Mouse (Mus musculus) cerebellum, postnatal 36 days (tissue): Measurements from ENCODE around the gene Ap1m1.

Source experiments
- DNase-seq, 2 experiments: peaks; one replicate each; pipeline ENCODE4 v3.0.0; 2021 to 2022; ENCODE audit warnings: mixed read lengths in 2 of 2

The Ap1m1 gene

DNA sequence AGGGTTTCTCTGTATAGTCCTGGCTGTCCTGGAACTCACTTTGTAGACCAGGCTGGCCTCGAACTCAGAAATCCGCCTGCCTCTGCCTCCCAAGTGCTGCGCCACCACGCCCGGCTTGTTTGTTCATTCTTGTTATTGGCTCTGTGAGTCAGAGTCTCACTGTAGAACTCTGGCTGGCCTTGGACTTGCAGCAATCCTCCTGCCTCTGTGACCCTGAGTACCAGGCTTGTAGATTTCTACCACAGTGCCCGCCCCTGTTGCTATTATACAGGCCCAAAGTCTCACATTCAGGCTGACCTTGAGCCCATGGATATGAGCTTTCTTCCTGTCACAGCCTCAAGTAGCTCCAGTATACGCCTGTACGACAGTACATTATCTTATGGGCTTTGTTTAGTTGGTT, 56.7 kb downstream of the Ap1m1 start:
- DNase-seq: no peak

- no peak for DNase-seq
These were observed 59.1 kb downstream of the Ap1m1 start for GRCm38 (mm10) chr8:72298928-72299327.

GRCm38 (mm10) chr8:72300654-72301400, 61.0 kb downstream of the Ap1m1 start:
- no peak for DNase-seq

DNA sequence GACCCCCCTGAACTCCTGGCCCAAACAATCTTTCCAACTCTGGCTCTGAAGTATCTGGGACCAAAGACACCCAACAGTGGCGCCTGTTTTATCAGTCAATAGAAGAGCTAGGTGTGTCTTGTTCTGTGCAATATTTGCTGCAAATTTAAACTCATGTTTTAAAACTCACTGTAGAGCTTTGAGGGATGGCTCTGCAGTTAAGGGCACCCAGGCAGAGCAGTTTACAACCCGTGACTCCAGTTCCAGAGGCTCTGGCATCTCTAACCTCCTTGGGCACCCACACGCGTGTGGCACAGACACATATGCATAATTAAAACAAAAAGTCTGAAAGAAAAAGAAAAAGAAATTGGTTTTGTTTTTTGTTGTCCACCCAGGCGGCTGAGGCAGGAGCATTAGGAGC, 61.7 kb downstream of the Ap1m1 start:
- no peak for DNase-seq

GRCm38 (mm10) chr8:72302986-72303612, 63.3 kb downstream of the Ap1m1 start:
- no peak for DNase-seq

DNA sequence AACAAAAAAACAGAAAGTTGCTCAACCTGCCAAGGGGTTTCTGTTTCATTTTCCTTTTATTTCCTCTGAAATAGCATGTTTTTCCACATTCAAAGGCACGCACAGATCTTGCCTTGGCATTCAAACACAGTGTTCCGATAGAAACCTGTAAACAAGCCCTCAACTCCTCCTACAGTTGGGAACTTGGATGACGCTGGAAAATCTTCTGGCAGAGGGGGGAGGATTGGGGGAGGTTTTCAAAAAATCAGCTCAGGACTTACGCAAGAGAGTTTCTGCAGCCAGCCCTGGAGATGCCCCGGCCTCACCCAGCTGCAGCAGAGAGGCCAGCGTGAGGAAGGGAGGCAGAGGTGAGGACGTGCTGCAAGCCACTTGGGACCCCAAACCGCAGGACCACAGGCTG, 63.8 kb downstream of the Ap1m1 start:
- no peak for DNase-seq

GRCm38 (mm10) chr8:72305210-72305905, 65.5 kb downstream of the Ap1m1 start, which contains the start of gene Gm10282:
Gm10282 (minus strand) TSS chr8:72305260.
- DNase-seq: no peak

DNA sequence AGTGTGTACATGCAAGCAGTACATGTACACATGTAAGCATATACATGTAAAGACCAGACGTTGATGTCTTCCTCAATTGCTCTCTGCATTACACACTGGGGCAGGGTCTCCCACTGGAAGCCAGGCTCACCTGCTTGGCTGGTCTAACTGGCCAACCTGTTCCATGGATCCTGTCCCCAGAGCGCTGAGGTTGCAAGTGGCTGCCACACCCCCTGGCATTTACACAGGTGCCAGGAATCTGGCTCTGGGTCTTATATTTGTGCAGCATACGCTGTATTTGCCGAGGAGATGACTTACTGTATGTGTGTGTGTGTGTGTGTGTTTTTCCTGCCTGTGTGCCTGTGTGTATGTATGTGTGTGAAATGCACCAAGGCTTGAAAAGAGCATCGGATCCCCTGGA, 67.1 kb downstream of the Ap1m1 start:
- no peak for DNase-seq
